Mouse (Mus musculus) brain, embryonic 14.5 days (tissue): ENCODE results near the gene Rasl11b.

Experiments
- CTCF ChIP-seq: fragments of 200-500 bp; IDR thresholded peaks from 2 replicates; pipeline ENCODE4 v1.5.1; 2012; ENCODE audit warnings: inconsistent platforms, mild to moderate bottlenecking, moderate library complexity, borderline replicate concordance; ENCODE audit not compliant: insufficient read depth, insufficient read length; ENCODE audit errors: extremely low read depth
- POLR2A ChIP-seq: fragments of 200-500 bp; IDR thresholded peaks from 2 replicates; pipeline ENCODE4 v1.6.1; 2012; ENCODE audit warnings: mild to moderate bottlenecking, inconsistent platforms, borderline replicate concordance; ENCODE audit not compliant: poor library complexity, insufficient read depth, insufficient read length, severe bottlenecking; ENCODE audit errors: extremely low read depth

DNA sequence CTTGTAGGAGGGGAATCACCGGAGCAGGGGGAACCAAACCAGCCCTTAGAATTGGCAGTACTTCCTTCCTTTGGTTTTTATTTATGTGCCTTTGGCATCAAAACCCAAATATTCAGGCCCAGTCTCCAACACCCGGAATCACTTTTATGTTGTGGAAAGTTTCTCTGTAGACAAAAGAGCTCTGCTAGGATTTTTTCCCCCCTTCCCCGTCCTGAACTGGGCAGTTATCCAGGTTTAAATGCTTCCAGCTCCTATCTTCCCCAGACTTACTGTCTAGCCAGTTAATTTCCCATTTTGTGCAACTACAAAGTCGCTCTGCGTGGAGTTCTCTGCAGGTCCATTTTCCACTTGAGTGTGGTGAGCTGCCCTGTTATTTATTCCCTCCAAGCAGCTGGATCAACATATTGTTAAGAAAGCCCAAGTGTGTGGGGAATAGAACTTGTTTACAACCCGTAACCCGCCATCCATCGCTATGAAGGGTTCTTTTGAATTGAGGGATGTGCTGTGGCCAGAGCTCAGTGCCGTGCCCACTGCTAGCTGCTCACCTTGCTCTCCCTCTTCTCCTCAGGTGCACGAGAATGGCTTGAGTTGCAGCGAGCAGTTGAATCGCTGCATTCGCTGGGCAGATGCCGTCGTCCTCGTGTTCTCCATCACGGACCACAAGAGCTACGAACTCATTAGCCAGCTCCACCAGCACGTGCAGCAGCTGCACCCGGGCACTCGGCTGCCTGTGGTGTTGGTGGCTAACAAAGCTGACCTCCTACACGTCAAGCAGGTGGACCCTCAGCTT lies 2.6 kb downstream of the Rasl11b start:
- TF ChIP-seq POLR2A = no peak
- no peak for TF ChIP-seq CTCF
